In genomic region chr2:157441363-157441762, GRCm38 (mm10) we compare ENCODE assay signal across 15 mouse cellular contexts. TPM values are rescaled to one million over a fixed set of nuclear protein-coding genes. Genes with fewer than 3 reads are reported as not detected.
DNase-seq lines count a peak whose midpoint lies in the region; ATAC-seq and TF ChIP-seq lines count a peak whose summit lies in the region.
"Had no signal": no experiment of that assay in that cellular context is flagged by ENCODE, and none has a peak within 500 bp of the region (broad histone marks: within the 10 kb centered on the region; RNA-seq: fewer than 3 reads in every experiment).

No protein-coding gene starts in this region.

- H3K36me3 ChIP-seq in hindbrain, postnatal 0 days (ENCODE audit: insufficient read depth, low read length): peaks cover 13% of the 10 kb centered on the region; the same call in 1 of the 2 replicates
- H3K36me3 ChIP-seq in hindbrain, embryonic 11.5 days (ENCODE audit: control insufficient read depth, insufficient read depth, low read length): peaks cover 7% of the 10 kb centered on the region; the same call in 1 of the 2 replicates
- H3K36me3 ChIP-seq in lung, embryonic 14.5 days (ENCODE audit: insufficient read depth): peaks cover 63% of the 10 kb centered on the region
- H3K36me3 ChIP-seq in stomach, postnatal 0 days (ENCODE audit: control insufficient read depth, insufficient read depth, low read length): peaks cover 7% of the 10 kb centered on the region

- TF ChIP-seq CTCF in hindbrain, postnatal 0 days (IDR thresholded peaks at IDR 0.05; ENCODE audit: low read depth): peak; percentile 42
- peak; percentile 35 for TF ChIP-seq CTCF in lung, embryonic 14.5 days (IDR thresholded peaks at IDR 0.05; ENCODE audit: low read depth)
- TF ChIP-seq CTCF in stomach, postnatal 0 days (IDR thresholded peaks at IDR 0.05; ENCODE audit: low read depth): peak; percentile 56

- H3K4me2 ChIP-seq in hindbrain, postnatal 0 days (ENCODE audit: low read depth, low read length): no peak overlapping the region
- H3K4me2 ChIP-seq in hindbrain, embryonic 11.5 days (replicated peaks; ENCODE audit: low read depth, low read length): no peak overlapping the region
- no peak overlapping the region for H3K4me2 ChIP-seq in lung, embryonic 14.5 days
- H3K4me2 ChIP-seq in stomach, postnatal 0 days (replicated peaks; ENCODE audit: low read depth): no peak overlapping the region
- H3K4me2 ChIP-seq: forebrain, embryonic 12.5 days; limb, embryonic 15.5 days had no signal

- no peak for ATAC-seq in hindbrain, postnatal 0 days
- no peak for ATAC-seq in hindbrain, embryonic 11.5 days (ENCODE audit: low FRiP score)
- ATAC-seq in lung, embryonic 14.5 days (ENCODE audit: insufficient read depth): no peak
- no peak for ATAC-seq in stomach, postnatal 0 days (ENCODE audit: low FRiP score, low TSS enrichment)
- ATAC-seq: midbrain, embryonic 16.5 days had no signal

- no peaks in the 10 kb centered on the region for H3K27me3 ChIP-seq in hindbrain, postnatal 0 days (ENCODE audit: insufficient read depth, low read length)
- no peaks in the 10 kb centered on the region for H3K27me3 ChIP-seq in hindbrain, embryonic 11.5 days (ENCODE audit: control insufficient read depth, insufficient read depth, low read length)
- no peaks in the 10 kb centered on the region for H3K27me3 ChIP-seq in lung, embryonic 14.5 days (ENCODE audit: insufficient read depth, low read length)
- no peaks in the 10 kb centered on the region for H3K27me3 ChIP-seq in stomach, postnatal 0 days (ENCODE audit: control insufficient read depth, insufficient read depth, low read length)
- H3K27me3 ChIP-seq: forebrain, embryonic 12.5 days; limb, embryonic 15.5 days had no signal

- DNase-seq in hindbrain, postnatal 0 days (ENCODE audit: low spot score): no peak
- DNase-seq in hindbrain, embryonic 11.5 days (ENCODE audit: low spot score): no peak
- no peak for DNase-seq in lung, embryonic 14.5 days
- DNase-seq in lung, postnatal 4 days: no peak
- peak; percentile 15 for DNase-seq in NIH3T3 (ENCODE audit: low read depth)
- DNase-seq in stomach, postnatal 0 days (ENCODE audit: low spot score): no peak
- DNase-seq in gastrocnemius, postnatal 4 days (ENCODE audit: low spot score in 2 of 2): no peak
- DNase-seq: adrenal gland, postnatal 25 days; cerebellum, postnatal 14 days; kidney, postnatal 14 days; thymus, adult 2 months had no signal

- H3K27ac ChIP-seq in hindbrain, postnatal 0 days: no peak overlapping the region
- H3K27ac ChIP-seq in hindbrain, embryonic 11.5 days (ENCODE audit: low read depth, low read length): no peak overlapping the region
- no peak overlapping the region for H3K27ac ChIP-seq in lung, embryonic 14.5 days (ENCODE audit: low read depth)
- no peak overlapping the region for H3K27ac ChIP-seq in stomach, postnatal 0 days (replicated peaks)
- H3K27ac ChIP-seq: forebrain, embryonic 12.5 days; hindbrain, embryonic 10.5 days; limb, embryonic 15.5 days had no signal

- no peaks in the 10 kb centered on the region for H3K4me1 ChIP-seq in hindbrain, postnatal 0 days (ENCODE audit: insufficient read depth, low read length)
- H3K4me1 ChIP-seq in hindbrain, embryonic 11.5 days (replicated peaks; ENCODE audit: control insufficient read depth, insufficient read depth, low read length): no peaks in the 10 kb centered on the region
- no peaks in the 10 kb centered on the region; the same call in 1 of the 2 replicates for H3K4me1 ChIP-seq in lung, embryonic 14.5 days (ENCODE audit: insufficient read depth)
- H3K4me1 ChIP-seq in stomach, postnatal 0 days (replicated peaks; ENCODE audit: control insufficient read depth, insufficient read depth): no peaks in the 10 kb centered on the region

- no peak overlapping the region for H3K4me3 ChIP-seq in hindbrain, postnatal 0 days (ENCODE audit: low read length)
- H3K4me3 ChIP-seq in hindbrain, embryonic 11.5 days (ENCODE audit: low read depth, low read length): no peak overlapping the region
- no peak overlapping the region for H3K4me3 ChIP-seq in lung, embryonic 14.5 days (ENCODE audit: low read depth, low read length)
- no peak overlapping the region for H3K4me3 ChIP-seq in stomach, postnatal 0 days (ENCODE audit: low read depth, low read length)
- H3K4me3 ChIP-seq: forebrain, embryonic 12.5 days; hindbrain, embryonic 10.5 days; limb, embryonic 15.5 days had no signal

- no peaks in the 10 kb centered on the region for H3K9me3 ChIP-seq in hindbrain, postnatal 0 days (ENCODE audit: low read length)
- no peaks in the 10 kb centered on the region for H3K9me3 ChIP-seq in hindbrain, embryonic 11.5 days (ENCODE audit: control insufficient read depth, low read length)
- H3K9me3 ChIP-seq in lung, embryonic 14.5 days (ENCODE audit: low read depth, low read length): no peaks in the 10 kb centered on the region
- no peaks in the 10 kb centered on the region for H3K9me3 ChIP-seq in stomach, postnatal 0 days (ENCODE audit: control insufficient read depth, low read length)
- H3K9me3 ChIP-seq: limb, embryonic 15.5 days had no signal

- no peak overlapping the region for H3K9ac ChIP-seq in hindbrain, postnatal 0 days (replicated peaks; ENCODE audit: low read length)
- no peak overlapping the region for H3K9ac ChIP-seq in hindbrain, embryonic 11.5 days (ENCODE audit: low read depth, low read length)
- H3K9ac ChIP-seq in lung, embryonic 14.5 days: no peak overlapping the region
- H3K9ac ChIP-seq in stomach, postnatal 0 days (ENCODE audit: low read length): no peak overlapping the region
- H3K9ac ChIP-seq: forebrain, embryonic 12.5 days; limb, embryonic 15.5 days had no signal

- TF ChIP-seq EP300 in stomach, postnatal 0 days (optimal IDR thresholded peaks at IDR 0.05): no peak

- WGBS in hindbrain, postnatal 0 days: 100% methylated on average over 1 of the region's 1 CpGs
- 96% methylated on average over 1 of the region's 1 CpGs for WGBS in hindbrain, embryonic 11.5 days
- 92% methylated on average over 1 of the region's 1 CpGs for WGBS in lung, embryonic 14.5 days
- WGBS in stomach, postnatal 0 days: 96% methylated on average over 1 of the region's 1 CpGs

RNA-seq across cellular contexts. Expression of gene Src, which starts 23.1 kb away (rescaled TPM):
- total RNA-seq in hindbrain, postnatal 0 days (2014; rRNA removed): 133 and 134 TPM in 2 replicates
- 23.2 and 25.4 TPM in 2 replicates for polyA plus RNA-seq in hindbrain, postnatal 0 days (2015; fragmentation: Nextera tagmentation; extraction: Ambion mirVana)
- polyA plus RNA-seq in hindbrain, embryonic 11.5 days (2014; fragmentation: Nextera tagmentation; extraction: Ambion mirVana): 13.0 and 14.4 TPM in 2 replicates
- 16.4 and 18.9 TPM in 2 replicates for polyA plus RNA-seq in lung, embryonic 14.5 days (2014; fragmentation: Nextera tagmentation; extraction: Ambion mirVana)
- polyA plus RNA-seq in stomach, postnatal 0 days (2015; fragmentation: Nextera tagmentation; extraction: Ambion mirVana): 12.0 and 12.9 TPM in 2 replicates
- total RNA-seq in gastrocnemius, postnatal 4 days (2021): 10 to 100 TPM; 13.3 to 13.6 TPM
